Mouse (Mus musculus) myocyte (in vitro differentiated cells): Measurements from ENCODE around the gene Dysf. TPM values are rescaled to one million over a fixed set of nuclear protein-coding genes. Genes with fewer than 3 reads are reported as not detected.

Experiments
- H3K27me3 ChIP-seq: one replicate; pipeline ENCODE4 v1.6.1; 2011; ENCODE audit not compliant: control insufficient read depth, insufficient read depth, insufficient read length
- H3K36me3 ChIP-seq: one replicate; pipeline ENCODE4 v1.6.1; 2011; ENCODE audit not compliant: control insufficient read depth, insufficient read depth
- H3K4me2 ChIP-seq: one replicate; pipeline ENCODE4 v1.6.1; 2011; ENCODE audit warnings: low read depth, control low read depth
- H3K4me3 ChIP-seq: one replicate; pipeline ENCODE4 v1.5.1; 2011; ENCODE audit warnings: mild to moderate bottlenecking, control low read depth, moderate library complexity
- H3K79me2 ChIP-seq: one replicate; pipeline ENCODE4 v1.6.1; 2011; ENCODE audit not compliant: control insufficient read depth, insufficient read depth
- H3ac ChIP-seq: one replicate; pipeline ENCODE4 v1.6.1; 2011; ENCODE audit not compliant: control insufficient read depth, insufficient read length
- CEBPB ChIP-seq: IDR thresholded peaks from 2 replicates; pipeline ENCODE4 v1.6.1; 2011; ENCODE audit warnings: mild to moderate bottlenecking, moderate library complexity; ENCODE audit not compliant: poor library complexity, insufficient read depth, severe bottlenecking
- MAX ChIP-seq: IDR thresholded peaks from one replicate; pipeline ENCODE4 v1.6.1; 2011; ENCODE audit warnings: low read depth, mild to moderate bottlenecking, control low read depth
- MYOD1 ChIP-seq, 3 experiments: IDR thresholded peaks; one replicate each; pipeline ENCODE4 v1.6.1; 2011; ENCODE audit warnings: control low read depth in 2 of 3, low read depth in 2 of 3, mild to moderate bottlenecking in 2 of 3, moderate library complexity in 1 of 3; ENCODE audit not compliant: insufficient read length in 2 of 3, control insufficient read depth in 1 of 3
- MYOG ChIP-seq, 3 experiments: IDR thresholded peaks; one replicate each; pipeline ENCODE4 v1.6.1; 2011; ENCODE audit warnings: control low read depth in 2 of 3, low read depth in 2 of 3, mild to moderate bottlenecking in 2 of 3; ENCODE audit not compliant: insufficient read length in 2 of 3, control insufficient read depth in 1 of 3, insufficient read depth in 1 of 3
- POLR2A ChIP-seq: IDR thresholded peaks from one replicate; pipeline ENCODE4 v1.6.1; 2011; ENCODE audit warnings: low read depth, mild to moderate bottlenecking, control low read depth, moderate library complexity; ENCODE audit not compliant: insufficient read length
- POLR2AphosphoS2 ChIP-seq: IDR thresholded peaks from one replicate; pipeline ENCODE4 v1.6.1; 2011; ENCODE audit warnings: low read depth, control low read depth; ENCODE audit not compliant: insufficient read length
- REST ChIP-seq: IDR thresholded peaks from one replicate; pipeline ENCODE4 v1.6.1; 2011; ENCODE audit warnings: mild to moderate bottlenecking, control low read depth, moderate library complexity; ENCODE audit not compliant: insufficient read depth, insufficient read length
- SRF ChIP-seq: IDR thresholded peaks from one replicate; pipeline ENCODE4 v1.6.1; 2011; ENCODE audit warnings: low read depth; ENCODE audit not compliant: control insufficient read depth, insufficient read length
- TCF12 ChIP-seq: IDR thresholded peaks from one replicate; pipeline ENCODE4 v1.6.1; 2011; ENCODE audit warnings: mild to moderate bottlenecking, control low read depth; ENCODE audit not compliant: poor library complexity, insufficient read depth, severe bottlenecking
- TCF3 ChIP-seq: IDR thresholded peaks from one replicate; pipeline ENCODE4 v1.6.1; 2011; ENCODE audit warnings: low read depth, control low read depth; ENCODE audit not compliant: insufficient read length
- USF1 ChIP-seq: IDR thresholded peaks from one replicate; pipeline ENCODE4 v1.6.1; 2011; ENCODE audit warnings: low read depth, mild to moderate bottlenecking, control low read depth, moderate library complexity
- polyA plus RNA-seq: library from polyadenylated mRNA; unstranded; fragments of >200 nt; fragmentation: generic; extraction: Trizol; gene quantifications from one replicate; pipeline ENCODE4 v1.2.1, GENCODE M21; 2012; ENCODE audit warnings: missing spikeins

Dysf gene
- polyA plus RNA-seq, 1 experiment: 35.5 TPM

DNA sequence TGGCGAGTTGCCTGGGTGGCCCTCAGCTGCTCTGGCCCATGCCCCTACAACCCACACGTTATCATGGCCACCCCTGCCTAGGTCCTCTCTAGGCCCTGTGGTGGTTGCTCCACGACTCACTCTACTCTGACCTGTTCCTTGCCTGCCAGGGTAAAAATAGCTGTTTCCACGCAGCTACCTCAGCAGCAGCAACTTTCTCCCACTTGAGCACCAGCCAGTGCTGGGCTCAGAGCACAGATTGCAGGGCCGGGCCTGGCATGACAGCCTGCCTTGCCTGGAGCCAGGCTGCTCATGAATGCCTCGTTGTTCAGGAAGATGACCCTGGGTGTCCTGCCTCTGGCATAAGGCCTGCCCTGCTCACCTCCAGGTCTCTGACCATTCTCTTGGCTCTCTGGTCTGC lies 217.2 kb downstream of the Dysf start:
- Histone ChIP-seq H3K27me3 (no peaks in the 10 kb centered on the region), H3ac (no peak overlapping the region), H3K79me2 (no peaks in the 10 kb centered on the region), H3K36me3 (no peaks in the 10 kb centered on the region), H3K4me2 (no peak overlapping the region), H3K4me3 (no peak overlapping the region)
- TF ChIP-seq MYOG (IDR thresholded peaks at IDR 0.05; ENCODE audit: control insufficient read depth in 1 of 3, insufficient read depth in 1 of 3, insufficient read length in 2 of 3, low read depth in 2 of 3) (no peak), USF1 (no peak), TCF3 (no peak), MYOD1 (IDR thresholded peaks at IDR 0.05; ENCODE audit: control insufficient read depth in 1 of 3, insufficient read length in 2 of 3, low read depth in 2 of 3) (no peak), TCF12 (no peak), POLR2AphosphoS2 (no peak), MAX (no peak), SRF (no peak), REST (no peak), CEBPB (no peak), POLR2A (no peak)

DNA sequence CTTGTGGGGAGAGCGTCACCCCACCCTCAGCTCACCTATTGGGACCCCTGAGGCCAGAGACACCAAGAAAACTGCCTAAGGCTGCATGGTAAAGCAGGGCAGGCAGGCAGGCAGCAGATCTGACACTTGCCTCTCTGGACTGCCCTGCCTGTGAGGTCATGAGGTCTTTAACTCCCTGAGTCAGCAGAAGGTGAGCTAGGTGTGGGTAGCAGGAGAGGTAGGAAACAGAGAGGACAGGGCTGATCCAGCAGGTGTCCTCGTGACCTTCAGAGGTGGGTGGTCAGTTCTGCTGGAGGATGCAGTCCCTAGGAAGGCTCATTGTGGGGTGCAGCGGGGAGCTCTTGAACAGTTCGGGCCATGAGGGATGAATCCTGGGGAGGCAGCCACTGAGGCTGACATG lies 219.8 kb downstream of the Dysf start:
- Histone ChIP-seq H3ac (no peak overlapping the region), H3K36me3 (no peaks in the 10 kb centered on the region), H3K4me2 (no peak overlapping the region), H3K4me3 (no peak overlapping the region), H3K27me3 (no peaks in the 10 kb centered on the region), H3K79me2 (no peaks in the 10 kb centered on the region)
- TF ChIP-seq TCF12: no peak

DNA sequence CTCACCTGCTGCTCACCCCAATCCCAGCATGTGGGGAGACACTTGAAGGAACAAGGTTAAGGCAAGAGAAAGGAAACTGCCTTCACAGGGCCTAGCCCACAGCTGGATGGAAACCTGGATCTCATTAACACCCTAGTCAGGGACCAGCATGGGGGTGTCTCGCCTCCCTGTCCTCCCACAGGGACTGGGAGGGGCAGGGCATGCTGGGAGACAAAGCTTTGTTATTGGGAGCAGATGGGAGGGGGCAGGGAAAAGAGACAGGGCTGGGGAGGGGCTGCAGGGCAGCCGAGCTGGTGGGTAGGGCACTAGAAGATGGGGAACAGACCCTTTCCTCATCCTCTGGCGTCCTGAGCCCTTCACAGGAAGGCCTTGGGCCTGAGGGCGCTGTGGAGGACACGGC lies 220.4 kb downstream of the Dysf start:
- Histone ChIP-seq H3ac (no peak overlapping the region), H3K79me2 (no peaks in the 10 kb centered on the region), H3K4me2 (no peak overlapping the region), H3K36me3 (no peaks in the 10 kb centered on the region), H3K27me3 (no peaks in the 10 kb centered on the region), H3K4me3 (no peak overlapping the region)
- no peak for TF ChIP-seq SRF
- TF ChIP-seq MAX: no peak
- no peak for TF ChIP-seq POLR2AphosphoS2
- TF ChIP-seq POLR2A: no peak
- TF ChIP-seq TCF12: no peak
- TF ChIP-seq MYOG (IDR thresholded peaks at IDR 0.05; ENCODE audit: control insufficient read depth in 1 of 3, insufficient read depth in 1 of 3, insufficient read length in 2 of 3, low read depth in 2 of 3): no peak
- TF ChIP-seq USF1: no peak
- no peak for TF ChIP-seq REST
- TF ChIP-seq MYOD1 (IDR thresholded peaks at IDR 0.05; ENCODE audit: control insufficient read depth in 1 of 3, insufficient read length in 2 of 3, low read depth in 2 of 3): no peak

DNA sequence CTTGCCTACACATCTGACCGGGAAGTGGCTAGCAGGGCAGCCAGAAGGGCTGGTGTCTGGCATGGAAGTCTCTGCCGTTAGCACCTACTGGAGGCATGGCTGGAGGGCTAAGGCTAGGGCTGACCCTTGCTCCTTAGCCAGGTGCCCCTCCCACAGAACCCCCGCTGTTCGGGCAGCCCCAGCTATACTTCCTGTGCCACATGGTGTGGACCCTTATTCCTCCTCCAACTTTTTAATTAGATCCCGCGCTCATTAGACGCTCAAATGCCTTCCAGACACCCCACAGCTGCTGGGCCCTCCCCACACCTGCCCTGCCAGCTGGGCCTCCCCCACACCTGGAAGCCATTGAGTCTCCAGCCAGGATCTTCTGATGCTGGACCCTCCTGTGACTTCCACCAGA lies 221.3 kb downstream of the Dysf start:
- Histone ChIP-seq H3K36me3 (no peaks in the 10 kb centered on the region), H3K4me2 (no peak overlapping the region), H3K79me2 (no peaks in the 10 kb centered on the region), H3K27me3 (no peaks in the 10 kb centered on the region), H3ac (no peak overlapping the region), H3K4me3 (no peak overlapping the region)
- no peak for TF ChIP-seq REST
- TF ChIP-seq MYOD1 (IDR thresholded peaks at IDR 0.05; ENCODE audit: control insufficient read depth in 1 of 3, insufficient read length in 2 of 3, low read depth in 2 of 3): peak in 1 of 3 experiments; percentile 37

DNA sequence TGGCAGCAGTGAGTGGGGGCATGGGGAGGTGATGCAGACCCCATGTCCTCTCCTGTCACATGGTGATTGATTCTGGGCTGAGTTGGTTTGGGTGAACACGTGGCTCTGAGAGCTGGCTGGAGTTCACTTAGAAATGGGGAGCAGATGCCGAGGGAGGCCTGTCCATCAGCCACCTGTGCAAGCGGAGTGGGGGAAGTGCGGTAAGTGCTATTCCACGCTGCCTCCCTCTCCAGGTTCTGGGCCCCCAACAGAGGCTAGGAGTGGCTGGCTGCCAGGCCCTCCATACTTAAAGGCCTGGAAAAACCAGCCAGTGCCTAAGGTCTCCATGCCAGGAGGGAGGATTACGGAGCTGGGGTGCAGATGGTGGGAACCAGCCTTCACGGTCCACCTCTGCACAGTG lies 222.7 kb downstream of the Dysf start:
- Histone ChIP-seq H3K36me3 (no peaks in the 10 kb centered on the region), H3K27me3 (no peaks in the 10 kb centered on the region), H3K4me2 (no peak overlapping the region), H3K79me2 (no peaks in the 10 kb centered on the region), H3K4me3 (no peak overlapping the region), H3ac (no peak overlapping the region)
- peak in 2 of 3 experiments; percentile 17 to 84 for TF ChIP-seq MYOD1 (IDR thresholded peaks at IDR 0.05; ENCODE audit: control insufficient read depth in 1 of 3, insufficient read length in 2 of 3, low read depth in 2 of 3)
- TF ChIP-seq TCF12: no peak

DNA sequence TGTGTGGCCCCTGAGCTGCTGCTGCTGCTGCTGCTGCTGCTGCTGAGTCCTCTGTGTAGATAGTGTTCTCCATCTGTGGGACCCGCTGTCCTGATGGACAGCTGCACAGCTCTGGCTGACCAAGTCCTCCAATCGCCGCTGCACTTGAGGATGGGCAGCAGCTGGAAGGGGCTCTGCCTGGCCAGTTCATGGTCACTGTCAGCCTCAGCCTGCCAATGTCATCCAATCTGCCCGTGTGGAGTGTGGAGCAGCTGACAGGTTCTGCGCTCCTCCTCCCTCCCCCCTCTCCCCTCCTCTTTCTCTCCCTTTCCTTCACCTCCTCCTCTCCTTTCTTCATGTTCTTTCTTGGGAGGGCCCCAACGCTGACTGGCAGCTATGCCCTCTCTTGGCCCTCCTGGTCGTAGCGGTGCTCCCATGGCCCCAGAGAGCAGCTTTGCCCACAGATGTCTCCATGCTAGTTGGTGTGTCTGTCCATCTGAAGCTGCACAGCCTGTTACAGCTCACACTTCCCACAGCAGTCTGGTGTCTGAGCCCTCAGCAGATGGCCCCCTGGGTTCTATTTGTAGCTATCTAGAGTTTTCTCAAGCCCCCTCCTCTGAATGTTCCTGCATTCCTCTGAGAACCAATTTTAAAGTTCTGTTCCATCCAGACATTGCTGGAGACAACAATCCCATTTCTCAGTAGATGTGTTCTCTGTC lies 223.8 kb downstream of the Dysf start:
- no peaks in the 10 kb centered on the region for H3K79me2 ChIP-seq
- TF ChIP-seq MYOG (IDR thresholded peaks at IDR 0.05; ENCODE audit: control insufficient read depth in 1 of 3, insufficient read depth in 1 of 3, insufficient read length in 2 of 3, low read depth in 2 of 3): peak; percentile 88 to 92 (median 88)
- no peak for TF ChIP-seq POLR2AphosphoS2
- TF ChIP-seq TCF12: peak; percentile 40
- TF ChIP-seq MYOD1 (IDR thresholded peaks at IDR 0.05; ENCODE audit: control insufficient read depth in 1 of 3, insufficient read length in 2 of 3, low read depth in 2 of 3): peak; percentile 64 to 93 (median 85)
- no peak overlapping the region for H3ac ChIP-seq
- no peaks in the 10 kb centered on the region for H3K27me3 ChIP-seq
- no peak overlapping the region for H3K4me2 ChIP-seq
- no peaks in the 10 kb centered on the region for H3K36me3 ChIP-seq
- no peak overlapping the region for H3K4me3 ChIP-seq
